Mouse (Mus musculus) monocyte, adult 5-6 weeks (primary cell): ENCODE measurements around the gene Hjurp. TPM values are rescaled to one million over a fixed set of nuclear protein-coding genes. Genes with fewer than 3 reads are reported as not detected.

ENCODE experiments used
- ATAC-seq: fragments of 153-309, 156-312 bp; replicated peaks from 2 replicates; pipeline ENCODE4 v1.8.0; 2017; ENCODE audit warnings: mild to moderate bottlenecking; ENCODE audit not compliant: low TSS enrichment, insufficient number of reproducible peaks, severe bottlenecking, poor library complexity, low FRiP score
- total RNA-seq: library from RNA; stranded (forward); fragments of 200-1000, 200-491, 200-594 nt; gene quantifications from 3 replicates; pipeline ENCODE4 v1.2.3, GENCODE M21; 2017

Gene Hjurp
- total RNA-seq, 1 experiment from 2014 or later, result 79.2 TPM

GRCm38 (mm10) chr1:88253540-88253939, 23.9 kb downstream of the Hjurp start:
- ATAC-seq, result no peak

GRCm38 (mm10) chr1:88253106-88253505, 24.3 kb downstream of the Hjurp start:
- no peak for ATAC-seq

- ATAC-seq, result no peak
Measured at GRCm38 (mm10) chr1:88250023-88250422, 27.4 kb downstream of the Hjurp start.

- no peak for ATAC-seq
Measured at GRCm38 (mm10) chr1:88249596-88249995, 27.8 kb downstream of the Hjurp start.

- no peak for ATAC-seq
Measured at GRCm38 (mm10) chr1:88248658-88249057, 28.8 kb downstream of the Hjurp start.

GRCm38 (mm10) chr1:88247660-88248059, 29.8 kb downstream of the Hjurp start:
- no peak for ATAC-seq

- ATAC-seq, result no peak
Measured at GRCm38 (mm10) chr1:88246386-88246785, 31.0 kb downstream of the Hjurp start.

- ATAC-seq, result no peak
Measured at GRCm38 (mm10) chr1:88245881-88246280, 31.6 kb downstream of the Hjurp start.

- ATAC-seq, result no peak
Measured at GRCm38 (mm10) chr1:88243861-88244260, 33.6 kb downstream of the Hjurp start.

GRCm38 (mm10) chr1:88240579-88240978, 36.9 kb downstream of the Hjurp start:
- no peak for ATAC-seq

GRCm38 (mm10) chr1:88240072-88240471, 37.4 kb downstream of the Hjurp start:
- ATAC-seq, result no peak

- ATAC-seq, result no peak
Measured at GRCm38 (mm10) chr1:88238771-88239170, 38.7 kb downstream of the Hjurp start.

GRCm38 (mm10) chr1:88237311-88237710, 40.1 kb downstream of the Hjurp start:
- no peak for ATAC-seq

- no peak for ATAC-seq
Measured at GRCm38 (mm10) chr1:88235894-88236415, 41.5 kb downstream of the Hjurp start.

GRCm38 (mm10) chr1:88235046-88235893, 42.2 kb downstream of the Hjurp start:
- no peak for ATAC-seq

- ATAC-seq, result no peak
Measured at GRCm38 (mm10) chr1:88234646-88235045, 42.8 kb downstream of the Hjurp start.

GRCm38 (mm10) chr1:88234248-88234610, 43.2 kb downstream of the Hjurp start:
- ATAC-seq, result no peak

GRCm38 (mm10) chr1:88233421-88234247, 43.8 kb downstream of the Hjurp start:
- no peak for ATAC-seq

- ATAC-seq, result no peak
Measured at GRCm38 (mm10) chr1:88232664-88233380, 44.6 kb downstream of the Hjurp start.
